Mouse (Mus musculus) kidney, embryonic 15.5 days (tissue): ENCODE data around the gene Ube4b. TPM values are rescaled to one million over a fixed set of nuclear protein-coding genes. Genes with fewer than 3 reads are reported as not detected.
"Not testable (repeated sequence)": the region's sequence is repeated elsewhere in the genome, so short reads cannot be mapped to it uniquely, and the experiment has no call there.

ENCODE experiments used
- ATAC-seq: fragments of 200-750 bp; cut with Nextera tagmentation; replicated peaks from 2 replicates; pipeline ENCODE4 v1.8.0; 2017; ENCODE audit warnings: moderate TSS enrichment; ENCODE audit not compliant: low FRiP score
- H3K27ac ChIP-seq: fragments of 300-500 bp; sonication (generic); 2 replicates; pipeline ENCODE4 v1.5.1; 2015; ENCODE audit warnings: mild to moderate bottlenecking, inconsistent platforms
- H3K27me3 ChIP-seq: fragments of 300-500 bp; sonication (generic); 2 replicates; pipeline ENCODE4 v1.6.1; 2015; ENCODE audit warnings: inconsistent platforms
- H3K36me3 ChIP-seq: fragments of 300-500 bp; sonication (generic); 2 replicates; pipeline ENCODE4 v1.6.1; 2015; ENCODE audit warnings: inconsistent platforms
- H3K4me1 ChIP-seq: fragments of 300-500 bp; sonication (generic); 2 replicates; pipeline ENCODE4 v1.6.1; 2015; ENCODE audit warnings: inconsistent platforms
- H3K4me2 ChIP-seq: fragments of 300-500 bp; sonication (generic); 2 replicates; pipeline ENCODE4 v1.6.1; 2015; ENCODE audit warnings: moderate library complexity, mild to moderate bottlenecking, inconsistent platforms
- H3K4me3 ChIP-seq: fragments of 300-500 bp; sonication (generic); replicated peaks from 2 replicates; pipeline ENCODE4 v1.5.1; 2015; ENCODE audit warnings: mild to moderate bottlenecking, inconsistent platforms
- H3K9ac ChIP-seq: fragments of 300-500 bp; sonication (generic); 2 replicates; pipeline ENCODE4 v1.6.1; 2015; ENCODE audit warnings: mild to moderate bottlenecking, inconsistent platforms
- H3K9me3 ChIP-seq: fragments of 300-500 bp; sonication (generic); replicated peaks from 2 replicates; pipeline ENCODE4 v1.6.1; 2016; ENCODE audit warnings: inconsistent platforms
- WGBS: fragments of 180-500 bp; shearing (Covaris S2); methylation state at CpG from one replicate; pipeline ENCODE4 v1.1.7; 2015; ENCODE audit warnings: mixed read lengths; 5-methylcytosine and 5-hydroxymethylcytosine counted together
- polyA plus RNA-seq: library from polyadenylated mRNA; unstranded; fragments of >200 nt; fragmentation: Nextera tagmentation; extraction: Ambion mirVana; gene quantifications from 2 replicates; pipeline ENCODE4 v1.2.1, GENCODE M21; 2015

The Ube4b gene
- polyA plus RNA-seq, 1 experiment from 2014 or later = 49.6 TPM

GRCm38 (mm10) chr4:149454879-149455278 lies 28.3 kb upstream of the Ube4b start, which contains the start of gene Rbp7:
Rbp7 (minus strand) TSS chr4:149454978.
- no peak within 1 kb of the TSS for H3K9ac ChIP-seq
- H3K4me2 ChIP-seq = no peak within 1 kb of the TSS
- H3K4me1 ChIP-seq = 0 out of 2 replicates have a peak, but pooled peaks cover 3% of the 10 kb centered on the region
- no peak within 1 kb of the TSS for H3K27ac ChIP-seq
- WGBS = 43% methylated on average over 8 of the region's 8 CpGs
- H3K27me3 ChIP-seq = no peaks in the 10 kb centered on the region
- H3K4me3 ChIP-seq = no peak within 1 kb of the TSS
- no peaks in the 10 kb centered on the region for H3K9me3 ChIP-seq
- no peaks in the 10 kb centered on the region for H3K36me3 ChIP-seq
- no peak for ATAC-seq

DNA sequence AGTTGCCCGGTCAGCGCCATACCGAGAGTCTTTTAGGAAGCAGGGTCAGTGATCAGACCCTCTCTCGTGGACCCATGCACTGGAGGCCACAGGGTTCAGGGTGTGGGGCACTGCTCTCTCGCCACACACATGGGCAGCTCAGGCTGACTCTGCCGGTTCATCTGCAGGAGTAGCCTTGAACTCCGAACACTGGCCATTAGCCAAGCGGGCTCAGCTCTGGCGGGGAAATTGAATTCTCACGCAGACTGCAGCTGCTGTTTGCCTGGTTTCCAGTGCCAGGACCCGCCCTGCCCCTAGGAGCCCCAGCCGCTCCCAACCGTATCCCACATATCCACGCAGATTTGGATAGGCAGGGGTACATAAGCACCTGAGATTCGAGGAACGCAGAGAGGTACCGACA lies 27.7 kb upstream of the Ube4b start:
- Histone ChIP-seq H3K27me3 (no peaks in the 10 kb centered on the region), H3K36me3 (no peaks in the 10 kb centered on the region), H3K4me3 (no peak overlapping the region), H3K4me2 (no peak overlapping the region), H3K4me1 (0 out of 2 replicates have a peak, but pooled peaks cover 3% of the 10 kb centered on the region), H3K27ac (no peak overlapping the region), H3K9ac (no peak overlapping the region), H3K9me3 (no peaks in the 10 kb centered on the region)
- WGBS = 83% methylated on average over 17 of the region's 17 CpGs
- no peak for ATAC-seq

- H3K9me3 ChIP-seq = no peaks in the 10 kb centered on the region
- WGBS = 88% methylated on average over 4 of the region's 4 CpGs
- no peak overlapping the region for H3K4me3 ChIP-seq
- H3K4me2 ChIP-seq = no peak overlapping the region
- H3K27ac ChIP-seq = no peak overlapping the region
- ATAC-seq = no peak
- H3K36me3 ChIP-seq = no peaks in the 10 kb centered on the region
- H3K9ac ChIP-seq = no peak overlapping the region
- 0 out of 2 replicates have a peak, but pooled peaks cover 3% of the 10 kb centered on the region for H3K4me1 ChIP-seq
- no peaks in the 10 kb centered on the region for H3K27me3 ChIP-seq
Measured at GRCm38 (mm10) chr4:149453656-149454055, 27.1 kb upstream of the Ube4b start.

DNA sequence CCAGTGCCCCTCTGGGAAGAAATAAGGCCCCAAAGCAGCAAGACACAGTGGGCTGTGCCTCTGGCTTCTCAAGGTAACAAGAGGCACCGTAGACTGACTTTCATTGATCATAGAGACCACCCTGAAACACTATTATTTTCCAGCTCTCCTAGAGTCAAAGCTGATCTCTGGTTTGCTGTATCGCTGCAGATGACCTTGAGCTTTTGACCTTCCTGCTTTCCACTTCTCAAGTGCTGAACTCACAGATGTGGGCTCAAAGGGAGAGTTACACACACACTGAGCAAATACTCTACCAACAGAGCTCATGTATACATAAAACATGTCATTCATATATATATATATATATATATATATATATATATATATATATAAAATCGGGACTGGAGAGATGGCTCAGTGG lies 24.1 kb upstream of the Ube4b start:
- Histone ChIP-seq H3K9me3 (no peaks in the 10 kb centered on the region), H3K4me3 (no peak overlapping the region), H3K4me1 (peaks cover 7% of the 10 kb centered on the region), H3K27me3 (no peaks in the 10 kb centered on the region), H3K27ac (no peak overlapping the region), H3K36me3 (no peaks in the 10 kb centered on the region), H3K9ac (no peak overlapping the region), H3K4me2 (no peak overlapping the region)
- 70% methylated on average over 3 of the region's 3 CpGs for WGBS
- no peak for ATAC-seq

GRCm38 (mm10) chr4:149446309-149446708 lies 19.8 kb upstream of the Ube4b start:
- Histone ChIP-seq H3K9ac (no peak overlapping the region), H3K27me3 (no peaks in the 10 kb centered on the region), H3K4me1 (peaks cover 26% of the 10 kb centered on the region), H3K4me3 (peak overlapping the region; percentile 41; the same call in 1 of the 2 replicates), H3K4me2 (peak overlapping the region; percentile 70), H3K27ac (peak overlapping the region; percentile 97), H3K9me3 (no peaks in the 10 kb centered on the region), H3K36me3 (no peaks in the 10 kb centered on the region)
- no peak for ATAC-seq
- 50% methylated on average over 1 of the region's 1 CpGs for WGBS

DNA sequence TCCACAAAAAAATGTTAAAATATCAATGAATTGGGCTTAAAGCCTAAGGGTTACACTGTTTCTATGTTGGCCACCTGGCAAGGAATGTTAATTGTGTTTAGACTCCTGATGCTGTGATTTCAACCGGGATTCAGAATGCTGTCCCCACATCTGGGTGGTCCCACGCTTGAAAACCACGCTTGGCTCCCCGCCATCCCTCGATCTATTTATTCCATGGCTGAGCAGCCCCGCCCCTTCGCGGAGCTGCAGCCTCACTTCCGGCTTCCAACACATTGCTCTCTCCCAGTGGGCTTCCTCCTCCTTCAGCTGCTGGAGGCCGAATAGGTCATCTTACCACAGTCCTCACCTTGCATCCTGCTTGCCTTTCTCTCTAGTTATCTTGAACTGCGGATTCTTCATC lies 19.3 kb upstream of the Ube4b start:
- H3K4me3 ChIP-seq = peak overlapping the region; percentile 41
- H3K9me3 ChIP-seq = no peaks in the 10 kb centered on the region
- no peaks in the 10 kb centered on the region for H3K36me3 ChIP-seq
- WGBS = 4% methylated on average over 11 of the region's 11 CpGs
- peak; percentile 65 for ATAC-seq
- no peaks in the 10 kb centered on the region for H3K27me3 ChIP-seq
- H3K9ac ChIP-seq = 0 out of 2 replicates have a peak overlapping the region, but pooled peaks have one; percentile 27
- peak overlapping the region; percentile 70 for H3K4me2 ChIP-seq
- peaks cover 26% of the 10 kb centered on the region for H3K4me1 ChIP-seq
- peak overlapping the region; percentile 97 for H3K27ac ChIP-seq

DNA sequence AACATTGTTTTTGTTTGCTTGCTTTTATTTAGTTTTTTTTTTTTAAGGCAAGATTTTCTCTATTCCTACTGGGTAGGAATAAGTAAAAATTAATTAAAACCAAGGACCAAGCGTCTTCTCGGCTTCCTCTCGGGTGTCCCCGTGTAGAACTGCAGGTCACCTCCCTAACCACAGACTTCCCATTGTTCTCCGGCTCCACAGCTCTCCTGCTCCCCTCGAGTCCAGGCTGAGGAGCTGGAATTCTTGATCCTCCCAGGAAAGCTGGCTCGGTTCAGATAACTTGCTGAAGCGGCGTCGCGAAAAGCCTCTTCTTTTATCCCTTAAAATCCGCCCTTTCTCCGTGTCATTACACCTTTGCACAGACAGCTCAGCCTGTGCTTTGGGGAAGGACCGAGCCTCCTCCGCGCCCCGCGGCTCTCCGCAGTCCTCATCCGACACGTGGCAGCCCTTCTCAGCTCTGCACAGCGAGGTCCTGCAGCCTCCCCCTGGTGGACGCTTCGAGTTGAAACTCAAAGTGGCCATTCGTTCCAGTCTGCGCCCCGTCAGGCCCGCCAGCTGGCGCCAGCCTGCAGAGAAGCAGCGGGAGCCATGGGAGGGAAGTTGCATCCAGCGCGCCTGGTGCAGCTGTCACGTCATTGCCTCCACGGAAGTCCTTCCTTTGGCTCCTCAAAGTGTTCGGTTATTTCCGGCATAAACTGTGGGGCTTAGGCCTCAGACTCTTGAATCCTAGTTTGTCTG lies 18.6 kb upstream of the Ube4b start:
- no peaks in the 10 kb centered on the region for H3K36me3 ChIP-seq
- ATAC-seq = peak; percentile 97
- WGBS = under 1% methylated on average over 36 of the region's 36 CpGs
- H3K4me2 ChIP-seq = peak overlapping the region; percentile 70
- H3K4me1 ChIP-seq = peaks cover 33% of the 10 kb centered on the region
- H3K27ac ChIP-seq = peak overlapping the region; percentile 97
- H3K4me3 ChIP-seq = peak overlapping the region; percentile 41
- no peaks in the 10 kb centered on the region for H3K27me3 ChIP-seq
- no peaks in the 10 kb centered on the region for H3K9me3 ChIP-seq
- peak overlapping the region; percentile 47 for H3K9ac ChIP-seq

DNA sequence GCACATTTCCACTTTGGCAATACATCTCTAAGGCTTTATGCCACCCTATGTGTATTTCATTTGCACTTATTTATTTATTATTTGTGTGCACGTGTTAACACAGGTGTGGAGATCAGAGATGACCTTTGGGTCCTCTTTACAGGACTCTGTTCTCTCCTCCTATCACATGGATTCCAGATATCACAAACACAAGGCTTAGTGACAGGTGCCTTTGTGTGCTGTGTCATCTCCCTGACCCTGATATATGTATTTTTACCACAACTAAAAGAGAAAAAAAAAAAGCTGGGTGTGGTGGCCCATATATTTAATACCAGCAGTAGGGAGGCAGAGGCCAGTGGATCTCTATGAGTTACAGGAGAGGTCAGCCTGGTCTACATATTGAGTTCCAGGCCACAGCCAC lies 17.9 kb upstream of the Ube4b start:
- 65% methylated on average over 1 of the region's 1 CpGs for WGBS
- H3K9ac ChIP-seq = peak overlapping the region; percentile 47; the same call in 1 of the 2 replicates
- ATAC-seq = no peak
- no peak overlapping the region for H3K4me3 ChIP-seq
- H3K9me3 ChIP-seq = no peaks in the 10 kb centered on the region
- peaks cover 37% of the 10 kb centered on the region for H3K4me1 ChIP-seq
- H3K4me2 ChIP-seq = peak overlapping the region; percentile 70
- H3K36me3 ChIP-seq = no peaks in the 10 kb centered on the region
- H3K27me3 ChIP-seq = no peaks in the 10 kb centered on the region
- H3K27ac ChIP-seq = peak overlapping the region; percentile 97; the same call in 1 of the 2 replicates

GRCm38 (mm10) chr4:149442436-149442835 lies 15.9 kb upstream of the Ube4b start:
- no peak overlapping the region for H3K4me3 ChIP-seq
- H3K27ac ChIP-seq = no peak overlapping the region
- no peak for ATAC-seq
- no peaks in the 10 kb centered on the region for H3K36me3 ChIP-seq
- no peaks in the 10 kb centered on the region for H3K9me3 ChIP-seq
- peaks cover 37% of the 10 kb centered on the region for H3K4me1 ChIP-seq
- no peak overlapping the region for H3K4me2 ChIP-seq
- no peaks in the 10 kb centered on the region for H3K27me3 ChIP-seq
- WGBS = 46% methylated on average over 3 of the region's 3 CpGs
- no peak overlapping the region for H3K9ac ChIP-seq

DNA sequence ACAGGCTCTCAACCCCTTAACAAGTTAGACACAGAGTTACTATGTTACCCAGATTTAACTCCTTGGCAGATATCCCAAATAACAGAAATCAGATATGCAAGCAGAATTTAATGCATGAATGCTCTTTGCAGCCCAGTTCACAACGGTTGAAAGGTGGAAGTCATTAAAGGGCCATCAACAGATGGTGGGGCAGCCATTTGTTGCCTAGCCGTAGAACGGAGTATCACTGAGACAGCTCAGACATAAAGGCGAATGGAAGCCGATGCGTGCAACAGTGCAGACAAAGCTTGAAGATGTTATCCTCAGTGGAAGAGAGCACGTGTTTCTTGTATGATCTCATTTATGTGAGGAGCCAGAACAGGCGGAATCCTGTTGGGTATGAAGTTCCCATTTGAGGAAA lies 14.0 kb upstream of the Ube4b start:
- ATAC-seq = no peak
- Histone ChIP-seq H3K36me3 (no peaks in the 10 kb centered on the region), H3K27ac (0 out of 2 replicates have a peak overlapping the region, but pooled peaks have one; percentile 18), H3K9ac (no peak overlapping the region), H3K4me1 (peaks cover 29% of the 10 kb centered on the region), H3K4me2 (no peak overlapping the region), H3K4me3 (no peak overlapping the region), H3K9me3 (no peaks in the 10 kb centered on the region), H3K27me3 (no peaks in the 10 kb centered on the region)
- 29% methylated on average over 8 of the region's 8 CpGs for WGBS

DNA sequence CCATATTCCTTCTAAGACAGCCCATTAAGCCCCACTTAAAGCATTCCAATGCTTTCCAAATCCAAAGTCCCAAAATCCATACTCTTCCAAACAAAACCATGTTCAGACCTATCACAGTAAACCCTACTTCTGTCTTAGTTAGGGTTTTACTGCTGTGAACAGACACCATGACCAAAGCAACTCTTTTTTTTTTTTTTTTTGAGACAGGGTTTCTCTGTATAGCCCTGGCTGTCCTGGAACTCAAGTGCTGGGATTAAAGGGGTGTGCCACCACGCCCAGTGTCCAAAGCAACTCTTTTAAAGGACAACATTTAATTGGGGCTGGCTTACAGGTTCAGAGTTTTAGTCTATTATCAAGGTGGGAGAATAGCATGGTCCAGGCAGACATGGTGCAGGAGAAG lies 5.3 kb upstream of the Ube4b start:
- 80% methylated on average over 1 of the region's 1 CpGs for WGBS
- not testable (repeated sequence) for H3K4me3 ChIP-seq, H3K27me3 ChIP-seq, H3K4me1 ChIP-seq, H3K27ac ChIP-seq, ATAC-seq, H3K9ac ChIP-seq, H3K36me3 ChIP-seq, H3K4me2 ChIP-seq, H3K9me3 ChIP-seq

DNA sequence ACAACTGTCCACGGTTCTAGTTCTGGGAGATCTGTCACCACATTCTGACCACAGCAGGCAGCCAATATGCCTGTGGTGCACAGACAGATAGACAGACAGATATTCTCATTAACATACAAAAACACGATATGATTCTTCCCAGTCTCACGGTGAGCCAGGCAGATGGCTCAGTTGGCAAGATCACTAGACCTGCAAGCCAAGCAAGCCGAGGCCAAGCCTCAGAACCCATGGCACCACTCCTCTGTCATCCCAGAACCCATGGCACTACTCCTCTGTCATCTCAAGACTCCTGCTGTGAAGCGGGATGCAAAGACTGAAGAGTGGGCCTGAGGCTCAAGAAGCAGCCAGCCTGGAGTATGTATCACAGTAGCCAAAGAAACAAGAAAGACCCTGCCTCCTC lies 3.0 kb upstream of the Ube4b start:
- H3K9ac ChIP-seq = no peak overlapping the region
- no peak overlapping the region for H3K4me2 ChIP-seq
- no peak for ATAC-seq
- H3K4me3 ChIP-seq = no peak overlapping the region
- H3K9me3 ChIP-seq = no peaks in the 10 kb centered on the region
- no peaks in the 10 kb centered on the region for H3K27me3 ChIP-seq
- 87% methylated on average over 5 of the region's 5 CpGs for WGBS
- no peaks in the 10 kb centered on the region for H3K36me3 ChIP-seq
- H3K4me1 ChIP-seq = peaks cover 10% of the 10 kb centered on the region
- H3K27ac ChIP-seq = no peak overlapping the region
